Mouse (Mus musculus) forebrain, embryonic 10.5 days (tissue): ENCODE measurements around the gene Pkd1l2. TPM values are rescaled to one million over a fixed set of nuclear protein-coding genes. Genes with fewer than 3 reads are reported as not detected.
A peak's percentile ranks its signal among the peaks of the same experiment; 100 is the strongest.

Experiments
- DNase-seq: peaks from one replicate; pipeline ENCODE4 v3.0.0-alpha.2; 2017; ENCODE audit warnings: low spot score; ENCODE audit errors: extremely low spot score
- H3K27ac ChIP-seq: fragments of 300-500 bp; sonication (generic); 2 replicates; pipeline ENCODE4 v1.5.1; 2016; ENCODE audit warnings: mild to moderate bottlenecking
- H3K27me3 ChIP-seq: fragments of 300-500 bp; sonication (generic); 2 replicates; pipeline ENCODE4 v1.6.1; 2016; ENCODE audit warnings: mild to moderate bottlenecking; ENCODE audit not compliant: poor library complexity, severe bottlenecking
- H3K36me3 ChIP-seq: fragments of 300-500 bp; sonication (generic); replicated peaks from 2 replicates; pipeline ENCODE4 v1.6.1; 2016; ENCODE audit warnings: mild to moderate bottlenecking, moderate library complexity
- H3K4me1 ChIP-seq: fragments of 300-500 bp; sonication (generic); 2 replicates; pipeline ENCODE4 v1.6.1; 2016
- H3K4me3 ChIP-seq: fragments of 300-500 bp; sonication (generic); 2 replicates; pipeline ENCODE4 v1.5.1; 2016; ENCODE audit warnings: mild to moderate bottlenecking, moderate library complexity
- H3K9me3 ChIP-seq: fragments of 300-500 bp; sonication (generic); 2 replicates; pipeline ENCODE4 v1.6.1; 2016; ENCODE audit warnings: mild to moderate bottlenecking, moderate library complexity
- WGBS: fragments of 180-500 bp; shearing (Covaris S2); methylation state at CpG from one replicate; pipeline ENCODE4 v1.1.7; 2016; 5-methylcytosine and 5-hydroxymethylcytosine counted together
- polyA plus RNA-seq: library from polyadenylated mRNA; unstranded; fragments of >200 nt; fragmentation: Nextera tagmentation; extraction: Ambion mirVana; gene quantifications from 2 replicates; pipeline ENCODE4 v1.2.1, GENCODE M21; 2016

The Pkd1l2 gene
- polyA plus RNA-seq, 1 experiment from 2014 or later: not detected

- Histone ChIP-seq H3K27ac (peak within 1 kb of the TSS; percentile 81), H3K27me3 (no peaks in the 10 kb centered on the region), H3K9me3 (no peaks in the 10 kb centered on the region), H3K36me3 (peaks cover 26% of the 10 kb centered on the region), H3K4me3 (peak within 1 kb of the TSS; percentile 74), H3K4me1 (peaks cover 32% of the 10 kb centered on the region)
- WGBS: under 1% methylated on average over 46 of the region's 46 CpGs
- DNase-seq: peak; percentile 97
These were observed 103.5 kb downstream of the Pkd1l2 start, which contains the start of gene 1700030J22Rik for GRCm38 (mm10) chr8:116978631-116979256. Gene 1700030J22Rik (minus strand): TSS chr8:116978959.

- Histone ChIP-seq H3K36me3 (peaks cover 19% of the 10 kb centered on the region), H3K9me3 (no peaks in the 10 kb centered on the region), H3K27me3 (no peaks in the 10 kb centered on the region), H3K27ac (peak overlapping the region; percentile 81), H3K4me3 (peak overlapping the region; percentile 74), H3K4me1 (peaks cover 32% of the 10 kb centered on the region)
- no peak for DNase-seq
- 38% methylated on average over 8 of the region's 8 CpGs for WGBS
These were observed 104.2 kb downstream of the Pkd1l2 start for GRCm38 (mm10) chr8:116978052-116978451.

GRCm38 (mm10) chr8:116975606-116976005 lies 106.6 kb downstream of the Pkd1l2 start:
- WGBS: 64% methylated on average over 5 of the region's 5 CpGs
- Histone ChIP-seq H3K9me3 (no peaks in the 10 kb centered on the region), H3K4me1 (peaks cover 32% of the 10 kb centered on the region), H3K27me3 (no peaks in the 10 kb centered on the region), H3K36me3 (no peaks in the 10 kb centered on the region), H3K27ac (no peak overlapping the region), H3K4me3 (no peak overlapping the region)
- no peak for DNase-seq

DNA sequence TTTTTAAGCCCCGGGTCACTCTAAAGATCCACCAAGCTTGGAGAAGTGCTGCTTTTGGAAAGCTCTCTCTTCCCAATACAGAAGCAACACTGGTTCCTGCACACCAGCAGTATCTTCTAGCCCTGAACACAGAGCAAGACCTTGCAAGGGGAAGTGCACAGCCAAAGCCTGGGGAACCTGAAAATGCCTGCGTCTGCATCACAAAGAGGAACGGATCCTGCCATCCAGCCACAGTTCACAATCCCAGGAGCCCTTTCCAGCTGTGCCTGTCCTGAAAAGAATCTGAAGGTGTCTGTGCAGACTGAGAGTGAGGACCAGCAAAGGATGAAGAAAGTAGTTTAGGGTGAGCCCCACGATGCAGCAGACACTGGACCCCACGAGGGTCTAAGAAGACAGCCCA lies 107.2 kb downstream of the Pkd1l2 start:
- no peak for DNase-seq
- Histone ChIP-seq H3K9me3 (no peaks in the 10 kb centered on the region), H3K27ac (no peak overlapping the region), H3K36me3 (no peaks in the 10 kb centered on the region), H3K27me3 (no peaks in the 10 kb centered on the region), H3K4me1 (peaks cover 31% of the 10 kb centered on the region), H3K4me3 (no peak overlapping the region)
- 35% methylated on average over 5 of the region's 5 CpGs for WGBS

DNA sequence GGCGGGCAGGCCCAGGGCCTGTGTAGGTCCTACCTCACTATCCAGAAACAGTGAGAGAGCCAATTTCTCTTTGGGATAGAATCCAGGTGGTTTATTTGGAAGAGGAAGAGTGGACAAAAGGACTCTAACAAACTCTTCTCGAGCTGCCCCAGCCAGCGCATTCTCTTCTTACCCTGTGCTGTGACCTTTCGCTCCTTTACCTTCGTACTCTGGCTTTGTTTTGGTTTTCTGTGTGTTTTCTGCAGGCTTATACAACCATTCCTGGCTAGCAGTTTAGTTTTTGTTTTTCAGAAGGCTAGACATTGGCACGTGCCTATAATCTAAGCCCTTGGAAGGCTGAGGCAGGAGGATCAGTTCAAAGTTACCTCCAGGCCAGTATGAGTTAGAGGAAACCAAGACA lies 112.7 kb downstream of the Pkd1l2 start:
- Histone ChIP-seq H3K27me3 (no peaks in the 10 kb centered on the region), H3K4me3 (no peak overlapping the region), H3K27ac (no peak overlapping the region), H3K9me3 (no peaks in the 10 kb centered on the region), H3K36me3 (no peaks in the 10 kb centered on the region), H3K4me1 (no peaks in the 10 kb centered on the region)
- no peak for DNase-seq
- WGBS: 91% methylated on average over 6 of the region's 6 CpGs

GRCm38 (mm10) chr8:116954415-116954814 lies 127.8 kb downstream of the Pkd1l2 start:
- WGBS: 94% methylated on average over 9 of the region's 9 CpGs
- Histone ChIP-seq H3K4me3 (no peak overlapping the region), H3K27me3 (no peaks in the 10 kb centered on the region), H3K27ac (no peak overlapping the region), H3K36me3 (peaks cover 66% of the 10 kb centered on the region), H3K9me3 (no peaks in the 10 kb centered on the region), H3K4me1 (no peaks in the 10 kb centered on the region)
- DNase-seq: no peak

- Histone ChIP-seq H3K9me3 (no peaks in the 10 kb centered on the region), H3K36me3 (peaks cover 46% of the 10 kb centered on the region), H3K27ac (no peak overlapping the region), H3K27me3 (no peaks in the 10 kb centered on the region), H3K4me3 (no peak overlapping the region), H3K4me1 (no peaks in the 10 kb centered on the region)
- 91% methylated on average over 8 of the region's 8 CpGs for WGBS
- DNase-seq: no peak
These were observed 129.8 kb downstream of the Pkd1l2 start for GRCm38 (mm10) chr8:116952428-116952827.

DNA sequence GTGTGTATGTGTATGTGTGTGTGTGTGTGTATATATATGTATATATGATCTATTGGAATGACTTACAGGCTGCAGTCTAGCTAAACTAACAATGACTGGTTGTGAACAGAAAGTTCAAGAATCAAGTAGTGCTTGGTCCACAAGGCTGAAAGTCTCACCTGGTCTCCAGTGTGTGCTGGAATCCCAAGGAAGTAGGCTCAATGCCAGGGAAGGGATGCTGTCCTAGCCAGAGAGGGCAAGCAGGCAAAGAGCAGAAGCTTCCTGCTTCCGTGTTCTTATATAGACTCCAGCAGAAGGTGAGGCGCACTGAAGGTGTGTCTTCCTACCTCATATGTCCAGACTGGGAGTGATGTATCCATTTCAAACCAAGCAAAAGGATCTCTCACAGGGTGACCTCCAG lies 130.5 kb downstream of the Pkd1l2 start:
- Histone ChIP-seq H3K4me1 (no peaks in the 10 kb centered on the region), H3K4me3 (no peak overlapping the region), H3K9me3 (no peaks in the 10 kb centered on the region), H3K27ac (no peak overlapping the region), H3K27me3 (no peaks in the 10 kb centered on the region), H3K36me3 (peaks cover 42% of the 10 kb centered on the region)
- 92% methylated on average over 2 of the region's 2 CpGs for WGBS
- DNase-seq: no peak

DNA sequence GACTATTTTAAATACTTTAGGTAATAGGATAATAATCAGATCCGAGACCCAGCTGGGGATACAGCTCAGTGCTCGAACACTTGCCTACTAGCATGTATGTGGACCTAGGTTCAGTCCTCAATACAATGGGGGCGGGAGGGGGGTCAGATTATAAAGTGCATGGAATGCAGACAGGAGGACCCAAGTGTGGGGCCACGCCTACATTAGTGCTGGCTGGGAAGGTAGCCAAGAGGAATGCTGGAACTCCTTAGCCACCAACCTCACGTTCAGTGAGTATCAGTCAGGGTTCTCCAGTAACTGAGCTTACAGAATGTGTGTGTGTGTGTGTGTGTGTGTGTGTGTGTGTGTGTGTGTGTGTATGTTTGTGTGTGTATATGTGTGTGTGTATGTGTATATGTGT lies 130.9 kb downstream of the Pkd1l2 start:
- Histone ChIP-seq H3K9me3 (no peaks in the 10 kb centered on the region), H3K36me3 (peaks cover 38% of the 10 kb centered on the region), H3K4me3 (no peak overlapping the region), H3K27ac (no peak overlapping the region), H3K27me3 (no peaks in the 10 kb centered on the region), H3K4me1 (peaks cover 3% of the 10 kb centered on the region)
- no peak for DNase-seq
- 85% methylated on average over 5 of the region's 5 CpGs for WGBS

DNA sequence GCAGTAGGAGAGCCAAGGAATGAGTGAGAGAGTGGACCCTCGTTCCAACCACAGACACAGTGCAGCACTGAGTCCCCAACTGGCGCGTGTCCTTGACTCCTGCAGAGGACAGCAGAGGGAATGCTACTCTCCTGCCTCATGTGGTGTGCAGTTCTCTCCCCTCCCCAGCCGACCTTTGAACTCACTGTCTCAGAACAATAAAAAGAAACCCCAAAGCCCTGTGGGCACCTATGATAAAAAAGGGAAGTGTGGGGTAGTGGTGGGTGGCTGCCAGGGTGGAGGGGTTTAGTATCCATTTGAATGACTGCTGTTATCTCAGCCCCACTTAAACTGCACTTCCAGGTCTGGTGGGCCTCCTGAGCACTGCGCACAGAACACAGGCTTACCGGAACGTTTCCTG lies 134.7 kb downstream of the Pkd1l2 start:
- 91% methylated on average over 7 of the region's 7 CpGs for WGBS
- DNase-seq: no peak

GRCm38 (mm10) chr8:116946851-116947250 lies 135.4 kb downstream of the Pkd1l2 start:
- Histone ChIP-seq H3K4me3 (no peak overlapping the region), H3K9me3 (no peaks in the 10 kb centered on the region), H3K36me3 (peaks cover 8% of the 10 kb centered on the region), H3K27me3 (no peaks in the 10 kb centered on the region), H3K4me1 (peaks cover 32% of the 10 kb centered on the region), H3K27ac (no peak overlapping the region)
- DNase-seq: no peak
- WGBS: 89% methylated on average over 6 of the region's 6 CpGs

More for the DNA sequence above, 134.7 kb downstream of the Pkd1l2 start:
- Histone ChIP-seq H3K4me1 (peaks cover 32% of the 10 kb centered on the region), H3K9me3 (no peaks in the 10 kb centered on the region), H3K27me3 (no peaks in the 10 kb centered on the region), H3K27ac (no peak overlapping the region), H3K36me3 (peaks cover 8% of the 10 kb centered on the region), H3K4me3 (no peak overlapping the region)

GRCm38 (mm10) chr8:116946268-116946838 lies 135.9 kb downstream of the Pkd1l2 start:
- no peaks in the 10 kb centered on the region for H3K9me3 ChIP-seq
- no peak overlapping the region for H3K27ac ChIP-seq
- H3K27me3 ChIP-seq: no peaks in the 10 kb centered on the region
- H3K4me3 ChIP-seq: no peak overlapping the region; the same call in 1 of the 2 replicates
- 86% methylated on average over 21 of the region's 21 CpGs for WGBS
- H3K36me3 ChIP-seq: peaks cover 10% of the 10 kb centered on the region
- H3K4me1 ChIP-seq: peaks cover 32% of the 10 kb centered on the region
- no peak for DNase-seq
